Mouse (Mus musculus) granulocyte monocyte progenitor cell, adult 5-6 weeks (primary cell): Measurements from ENCODE around the gene Olfr1415. TPM values are rescaled to one million over a fixed set of nuclear protein-coding genes. Genes with fewer than 3 reads are reported as not detected.
A peak's percentile ranks its signal among the peaks of the same experiment; 100 is the strongest.
"Not testable (repeated sequence)": the region's sequence is repeated elsewhere in the genome, so short reads cannot be mapped to it uniquely, and the experiment has no call there.

Experiments used
- ATAC-seq: replicated peaks from 2 replicates; pipeline ENCODE4 v1.8.0; 2016; ENCODE audit warnings: mild to moderate bottlenecking, moderate TSS enrichment, inconsistent platforms; ENCODE audit not compliant: poor library complexity, severe bottlenecking
- total RNA-seq, 2 experiments: library from RNA; stranded (forward) in 1 of 2; stranded (reverse) in 1 of 2; fragments of 200-712, 200-1000 nt in 1 of 2; fragments of >200 nt in 1 of 2; fragmentation: Nextera tagmentation in 1 of 2; gene quantifications; 2 replicates each; pipeline ENCODE4 v1.2.3; 2014 to 2017

Gene Olfr1415
- total RNA-seq (2014; fragmentation: Nextera tagmentation) (not detected in 2 replicates), total RNA-seq (2017) (not detected in 2 replicates)

DNA sequence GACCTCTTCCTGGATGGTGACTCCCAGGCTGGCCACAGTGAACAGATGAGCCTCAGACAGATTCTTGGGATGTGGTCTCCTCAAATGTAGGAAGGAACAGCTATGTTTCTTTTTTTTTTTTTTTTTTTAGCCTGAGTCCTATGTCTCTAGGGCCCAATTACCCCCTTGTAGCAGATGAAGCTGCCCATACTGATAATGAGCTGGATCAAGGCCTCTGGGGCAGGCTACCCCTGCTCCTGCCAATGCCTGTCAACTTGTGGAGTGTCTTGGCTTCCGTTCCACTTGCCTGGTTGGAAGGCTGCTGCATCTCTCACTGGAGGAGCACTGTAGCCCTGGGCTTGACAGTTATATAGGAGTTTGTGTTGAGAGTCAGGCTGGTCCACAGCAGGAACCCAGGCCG lies at the start of gene Olfr1415:
Olfr1415 (minus strand) TSS at position 101 of the 400 bp plus-strand sequence.
- no peak for ATAC-seq

DNA sequence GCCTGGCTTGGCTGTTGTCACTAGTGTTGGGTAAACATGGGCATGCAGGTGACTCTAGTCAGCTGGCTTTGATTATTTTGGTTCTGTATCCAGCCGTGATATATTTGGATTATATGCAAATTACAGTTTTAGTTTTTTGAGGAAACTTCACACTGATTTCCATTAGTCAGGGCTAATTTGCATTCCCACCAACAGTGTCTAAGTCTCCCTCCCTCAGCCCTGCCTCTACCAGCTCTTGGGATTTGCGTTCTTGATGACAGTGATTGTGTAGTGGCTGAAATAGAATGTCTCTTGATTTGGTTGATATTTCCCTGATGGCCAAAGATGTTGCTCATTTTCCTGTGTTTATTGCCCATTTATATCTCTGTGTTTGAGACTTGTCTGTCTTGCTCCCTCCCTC lies 43.2 kb upstream of the Olfr1415 start:
- ATAC-seq: no peak

DNA sequence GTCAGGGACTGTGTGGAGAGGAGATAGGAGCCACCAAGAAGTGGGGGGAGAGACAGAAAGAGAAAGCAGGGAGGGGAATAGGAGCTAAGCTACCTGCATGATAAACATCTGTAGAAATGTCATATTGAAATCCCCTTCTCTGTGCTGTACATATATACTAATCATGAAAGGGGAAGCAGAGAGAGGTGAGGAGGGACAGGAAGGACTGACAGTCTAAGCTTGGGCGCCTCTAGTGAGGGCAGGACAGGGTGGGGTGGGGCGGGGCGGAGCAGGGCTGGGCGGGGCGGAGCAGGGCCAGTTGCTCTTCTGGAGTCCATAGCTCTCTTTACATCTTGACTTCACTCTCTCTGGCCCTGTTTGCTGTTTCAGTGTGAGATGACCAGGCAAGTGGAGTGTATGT lies 41.1 kb upstream of the Olfr1415 start:
- ATAC-seq: peak; percentile 78

DNA sequence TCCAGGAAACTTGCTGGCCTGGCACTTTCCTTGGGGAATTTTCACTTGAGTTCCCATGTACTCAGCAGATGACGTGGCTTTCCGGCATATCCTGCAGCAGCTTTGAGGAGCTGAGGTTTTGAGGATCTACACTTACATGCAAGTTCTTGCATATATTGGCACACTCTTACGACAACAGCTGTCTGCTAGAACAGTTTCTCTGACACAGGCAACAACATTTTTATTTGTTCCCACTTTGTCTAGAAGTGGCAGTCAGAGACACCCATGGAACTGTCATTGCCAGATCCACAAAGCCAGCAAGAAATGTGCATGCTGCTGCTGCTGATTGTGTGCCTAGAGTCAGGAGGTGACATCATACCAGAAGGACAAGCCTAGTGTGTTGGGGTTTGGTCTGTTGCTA lies 27.9 kb upstream of the Olfr1415 start:
- ATAC-seq: no peak

DNA sequence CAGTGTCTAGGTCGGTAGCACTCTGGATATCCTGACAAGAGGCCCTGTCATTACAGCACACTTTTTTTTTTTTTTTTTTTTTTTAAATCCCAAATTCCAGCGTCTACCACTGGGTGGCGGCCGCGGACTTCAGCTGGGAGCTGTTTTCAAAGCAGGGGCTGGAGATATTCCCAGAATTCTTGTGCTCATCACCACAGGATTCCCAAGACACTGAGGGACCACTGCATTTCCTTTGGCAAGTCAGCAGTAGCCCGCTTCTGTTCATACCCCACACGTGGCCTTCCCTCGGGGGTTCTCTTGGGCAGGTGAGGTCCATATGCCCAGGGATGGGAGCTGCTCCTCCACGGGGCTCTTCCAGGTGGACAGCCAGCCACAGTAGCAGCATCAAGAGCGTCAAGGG lies 25.5 kb upstream of the Olfr1415 start:
- peak; percentile 40; the same call in 1 of the 2 replicates for ATAC-seq

DNA sequence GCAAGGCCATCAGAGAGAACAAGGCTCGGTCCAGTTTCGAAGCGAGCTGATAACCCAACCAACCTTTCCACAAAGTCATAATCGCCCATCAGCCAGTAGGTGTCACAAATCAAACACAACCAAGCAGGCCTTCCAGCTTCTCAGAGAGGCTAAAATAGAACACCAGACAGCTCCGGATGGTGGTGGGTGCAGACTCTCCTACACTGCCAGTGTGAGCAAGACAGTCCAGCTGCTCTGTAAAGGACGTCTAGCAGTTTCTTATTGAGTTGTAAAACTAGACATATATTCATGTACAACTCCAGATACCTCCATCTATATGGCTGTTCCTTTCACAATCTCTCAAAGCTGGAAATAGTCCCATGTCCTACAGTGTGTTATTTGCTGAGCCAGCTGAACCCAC lies 23.1 kb upstream of the Olfr1415 start:
- no peak for ATAC-seq

DNA sequence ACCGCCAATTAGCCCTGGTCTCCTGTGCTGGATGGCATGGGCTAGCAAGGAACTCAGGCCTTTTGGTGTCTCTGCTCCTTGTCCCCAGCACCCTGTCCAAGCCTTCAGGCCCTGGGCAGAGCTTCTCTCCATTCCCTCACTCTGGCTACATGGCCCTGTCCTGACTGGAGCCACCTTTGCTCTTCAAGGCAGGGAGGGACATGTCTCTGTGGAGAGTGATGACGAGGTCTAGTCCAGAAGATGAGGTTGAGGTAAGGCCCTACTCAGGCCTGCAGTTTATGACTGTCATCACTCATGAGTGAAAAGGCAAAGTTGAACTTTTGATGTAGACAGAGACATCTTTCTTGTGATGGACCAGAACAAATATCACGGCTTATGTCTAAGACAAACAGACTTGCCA lies 22.7 kb upstream of the Olfr1415 start, which contains the start of gene Olfr1414:
Olfr1414 (minus strand) TSS at position 101 of the 400 bp plus-strand sequence.
- no peak for ATAC-seq

DNA sequence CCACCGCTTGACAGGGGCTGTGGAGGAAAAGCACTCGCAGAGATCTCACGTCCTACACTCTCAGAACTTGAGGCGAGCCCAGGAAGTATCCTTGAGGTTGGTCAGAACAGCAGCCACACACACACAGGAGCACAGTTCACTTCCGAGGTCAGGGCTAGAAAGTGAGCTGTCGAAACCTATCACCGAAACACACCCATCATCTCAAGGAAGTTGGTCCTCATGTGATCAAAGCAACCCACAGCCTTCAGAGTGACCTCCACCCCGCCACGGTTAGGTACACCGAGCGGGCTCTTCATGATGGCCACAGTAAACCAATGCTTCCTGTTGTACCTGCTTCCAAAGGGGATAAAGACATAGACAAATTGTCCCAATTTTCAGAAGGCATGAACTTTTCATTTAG lies 19.5 kb upstream of the Olfr1415 start:
- no peak for ATAC-seq

DNA sequence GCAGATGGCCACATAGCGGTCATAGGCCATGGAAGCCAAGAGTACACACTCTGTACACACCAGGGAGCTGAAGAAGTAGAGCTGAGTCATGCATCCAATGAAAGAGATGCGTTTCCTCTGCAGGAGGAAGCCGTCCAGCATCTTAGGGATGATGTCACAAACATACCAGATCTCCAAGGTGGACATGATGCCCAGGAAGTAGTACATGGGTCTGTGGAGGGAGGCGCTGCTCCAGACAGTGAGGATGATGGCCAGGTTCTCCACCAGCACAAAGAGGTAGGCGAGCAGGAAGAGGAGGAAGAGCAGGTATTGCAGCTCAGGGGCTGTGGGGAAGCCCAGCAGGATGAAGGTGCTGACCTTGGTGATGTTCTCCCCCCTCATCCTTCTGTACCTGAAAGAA lies 15.7 kb upstream of the Olfr1415 start:
- not testable (repeated sequence) for ATAC-seq

DNA sequence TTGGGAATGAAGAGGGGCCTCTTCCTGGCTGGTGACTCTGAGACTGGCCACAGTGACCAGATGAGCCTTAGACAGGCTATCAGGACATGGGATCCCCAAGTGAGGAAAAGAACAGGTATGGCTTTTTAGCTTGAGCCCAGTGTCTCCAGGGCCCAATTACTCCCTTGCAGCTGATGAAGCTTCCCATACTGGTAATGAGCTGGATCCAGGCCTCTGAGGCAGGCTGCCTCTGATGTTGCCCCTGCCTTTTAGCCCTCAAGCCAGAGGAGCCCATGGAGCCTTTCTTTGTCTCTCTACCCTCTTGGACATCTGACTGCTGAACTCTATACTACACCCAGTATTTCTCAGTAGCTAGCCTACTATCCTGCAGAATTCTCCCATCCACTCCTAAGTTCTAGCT lies 10.9 kb downstream of the Olfr1415 start, which contains the start of gene Olfr1416:
Olfr1416 (minus strand) TSS at position 101 of the 400 bp plus-strand sequence.
- ATAC-seq: no peak

DNA sequence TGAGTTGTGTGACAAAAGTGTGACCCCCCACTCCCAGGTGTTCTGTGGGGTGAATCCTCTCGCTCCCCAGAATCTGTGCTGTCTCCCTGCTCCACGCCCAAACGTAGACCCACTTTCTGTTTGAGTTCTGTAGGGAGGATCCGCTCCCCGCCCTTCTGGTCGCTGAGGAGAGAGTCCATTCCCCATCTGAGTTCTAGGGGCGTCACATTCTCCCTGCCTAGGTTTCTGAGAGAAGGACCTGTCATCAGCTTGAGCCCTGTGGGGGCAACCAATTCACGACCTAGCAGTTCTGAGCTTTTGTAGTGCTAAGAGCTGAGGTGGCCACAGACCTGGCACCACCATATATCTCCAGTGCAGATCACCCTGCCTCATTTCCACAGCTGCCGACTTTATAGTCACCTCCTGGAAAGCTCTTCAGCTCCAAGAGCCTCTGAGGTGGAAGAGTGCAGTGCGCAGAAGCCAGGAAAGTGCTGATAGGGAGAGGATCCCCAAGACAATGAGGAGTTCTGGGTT lies 21.8 kb downstream of the Olfr1415 start:
- ATAC-seq: peak; percentile 52

DNA sequence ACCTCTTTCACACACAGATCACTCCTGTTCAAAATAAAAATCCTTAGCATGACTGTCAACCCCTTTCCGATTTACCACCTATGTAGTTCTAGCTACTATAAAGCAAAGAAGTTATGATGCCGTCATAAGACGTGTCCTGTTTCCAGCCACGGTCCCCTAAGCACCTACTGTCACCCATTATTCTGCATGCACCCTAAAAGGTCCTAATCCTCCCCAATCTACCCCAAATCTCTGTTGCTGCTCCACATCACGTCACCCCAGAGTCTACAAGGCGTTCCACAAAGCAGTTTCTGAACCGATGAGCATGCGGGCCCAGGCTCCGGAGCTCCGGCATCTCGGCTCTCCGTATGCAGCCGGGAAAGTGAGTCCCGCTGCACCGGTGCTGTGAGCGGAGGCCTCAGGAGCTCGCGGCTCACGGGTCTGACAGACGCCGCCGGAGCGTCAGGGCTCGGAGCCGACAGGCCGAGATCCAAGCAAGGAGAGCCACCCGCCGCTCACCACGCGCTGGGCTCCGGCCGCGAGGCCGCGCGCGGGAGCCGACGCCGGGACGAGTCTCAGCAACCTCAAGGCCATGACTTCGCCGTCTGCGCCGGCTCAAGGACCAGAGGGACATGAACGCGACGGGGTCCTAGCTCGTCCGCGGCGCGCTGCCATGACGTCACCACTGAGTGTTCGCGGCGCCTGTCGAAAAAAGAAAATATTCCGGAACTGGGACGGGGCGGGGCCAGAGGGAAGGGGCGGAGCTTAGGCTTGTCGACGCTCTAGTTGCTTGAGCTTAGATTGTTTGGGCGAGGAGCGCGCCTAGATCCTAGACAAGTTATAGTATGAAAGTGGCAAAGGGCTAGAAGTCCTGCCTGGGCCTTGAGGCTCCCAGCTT lies 22.5 kb downstream of the Olfr1415 start, which contains the start of gene Ndufa10:
Ndufa10 (minus strand) TSS at position 696 of the 877 bp plus-strand sequence.
- peak; percentile 94 for ATAC-seq

DNA sequence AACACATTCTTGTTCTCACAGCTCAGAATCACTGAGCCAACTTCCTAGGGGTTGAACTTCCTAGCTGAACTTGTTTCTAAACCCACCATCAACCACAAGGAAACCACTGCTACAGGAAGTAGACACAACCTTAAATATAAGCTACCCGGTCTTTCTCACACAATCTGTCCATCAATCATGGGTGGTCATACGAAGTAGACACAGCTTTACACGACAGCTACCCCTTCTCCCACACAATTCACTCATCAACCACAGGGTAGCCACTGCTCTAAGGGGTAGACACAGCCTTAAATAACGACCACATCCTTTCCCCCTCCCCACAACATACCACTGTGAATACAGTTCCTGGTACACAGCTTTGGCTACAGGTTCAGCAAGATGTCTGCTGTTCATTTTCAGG lies 27.0 kb downstream of the Olfr1415 start:
- ATAC-seq: no peak

DNA sequence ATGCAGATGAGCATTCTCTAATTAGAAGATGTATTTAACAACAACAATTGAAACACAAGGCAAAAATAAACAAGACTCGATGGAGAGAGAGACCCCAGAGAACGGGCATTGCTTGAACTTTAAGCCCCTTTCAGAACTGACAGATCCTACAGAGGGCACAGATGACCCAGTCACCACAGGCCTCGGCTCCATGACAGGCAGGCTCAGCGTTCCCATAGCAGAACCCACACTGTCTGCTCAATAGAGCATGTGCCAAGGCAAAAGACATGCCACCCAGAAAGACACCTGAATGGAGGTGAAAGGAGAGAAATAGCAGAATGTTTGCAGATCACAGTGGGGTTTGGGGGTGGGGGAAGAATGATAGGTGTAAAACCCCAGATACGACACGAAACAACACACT lies 37.5 kb downstream of the Olfr1415 start:
- no peak for ATAC-seq

DNA sequence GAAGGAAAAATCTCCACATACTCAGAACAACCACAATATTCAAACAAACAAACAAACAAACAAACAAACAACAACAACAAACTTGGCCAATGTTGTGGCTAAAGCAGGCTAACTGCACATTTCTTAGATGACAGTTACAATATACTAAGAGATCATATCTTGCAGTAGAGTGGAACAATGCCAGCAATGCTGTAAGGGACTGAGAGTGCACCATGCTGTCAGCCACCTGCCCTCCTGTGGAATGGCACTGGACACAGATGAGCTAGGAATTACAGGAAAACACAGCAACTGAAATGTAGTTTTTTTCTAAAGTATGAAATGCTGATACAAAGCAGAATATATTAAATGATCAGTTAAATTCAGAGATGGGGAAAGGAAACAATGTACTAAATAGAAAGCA lies 38.1 kb downstream of the Olfr1415 start:
- ATAC-seq: no peak

DNA sequence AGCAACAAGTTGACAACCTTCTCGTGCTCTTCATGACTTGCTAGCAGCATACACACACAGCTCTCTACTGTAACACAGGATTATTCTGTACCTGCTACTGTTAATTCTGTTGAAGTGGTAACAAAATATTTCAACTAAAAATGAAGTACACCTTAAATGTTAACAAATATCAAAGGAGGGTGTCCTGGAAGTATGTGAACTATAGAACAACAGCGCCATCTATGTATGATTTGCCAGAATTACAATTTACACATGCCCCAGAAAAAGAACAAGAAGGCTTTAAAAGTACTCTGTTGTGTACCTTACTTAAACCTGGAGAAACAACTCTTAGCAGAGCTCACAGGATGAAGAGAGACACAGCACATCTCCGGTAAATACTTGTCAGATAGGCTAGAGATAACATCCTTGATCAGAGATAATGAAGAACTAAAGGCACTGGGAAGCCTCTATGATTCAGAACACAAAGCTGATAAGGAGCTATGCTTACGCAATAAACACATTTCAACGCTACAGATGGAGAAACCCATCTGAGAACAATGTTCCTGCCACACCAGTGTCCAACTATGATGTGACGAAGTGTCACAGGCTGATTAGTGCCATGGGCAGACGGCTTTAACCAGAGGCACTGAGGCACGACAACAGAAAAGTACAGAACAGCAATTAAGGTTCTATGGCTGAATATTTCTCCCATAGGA lies 42.0 kb downstream of the Olfr1415 start:
- peak; percentile 40; the same call in 1 of the 2 replicates for ATAC-seq

DNA sequence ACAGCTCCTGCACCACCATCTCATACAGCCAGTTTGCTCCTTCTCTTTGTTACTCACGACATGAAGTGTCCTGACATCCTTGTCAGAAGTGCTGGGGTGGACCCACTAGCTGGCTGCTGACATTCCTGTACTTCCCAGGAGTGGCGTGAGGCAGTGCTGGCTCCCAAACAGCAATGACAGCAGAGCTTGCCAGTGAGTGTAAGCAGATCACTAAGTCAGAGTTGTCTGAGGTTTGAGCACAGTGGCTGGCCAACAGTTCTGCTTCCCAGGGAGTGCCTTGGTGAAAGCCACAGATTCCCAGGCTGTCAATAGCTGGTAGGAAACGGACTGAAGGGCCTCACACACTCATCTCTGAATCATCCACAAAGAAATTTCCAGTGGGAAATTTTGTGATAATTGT lies 47.6 kb downstream of the Olfr1415 start:
- no peak for ATAC-seq

DNA sequence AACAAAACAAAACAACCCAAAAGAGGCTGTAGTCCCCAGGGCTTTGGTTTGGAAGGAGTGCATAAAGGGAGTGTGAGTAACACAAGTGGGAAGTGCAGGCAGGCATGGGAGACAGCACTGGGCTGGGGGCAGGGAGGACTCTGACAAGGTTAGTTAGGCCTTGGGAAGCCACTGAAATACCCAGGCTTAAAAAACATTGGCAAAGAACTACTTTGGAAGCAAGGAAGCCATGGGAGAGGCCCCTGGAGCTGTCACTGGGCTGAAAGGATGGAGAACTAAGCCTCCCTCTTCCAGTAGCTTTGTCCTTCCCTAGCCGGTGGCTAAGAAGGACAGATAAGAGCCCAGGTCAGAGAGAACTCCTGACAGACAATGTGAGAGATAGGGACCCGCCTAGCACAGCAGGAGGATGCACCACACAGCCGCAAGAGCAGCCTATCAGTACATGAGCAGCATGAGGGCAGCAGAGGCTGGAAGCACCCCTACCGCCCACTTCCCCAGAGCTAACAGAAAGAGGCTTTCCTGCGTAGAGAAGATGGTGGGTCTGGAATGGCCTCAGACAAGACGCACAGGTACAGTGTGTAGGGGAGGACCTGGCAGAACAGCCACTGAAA lies 54.3 kb downstream of the Olfr1415 start:
- no peak for ATAC-seq

DNA sequence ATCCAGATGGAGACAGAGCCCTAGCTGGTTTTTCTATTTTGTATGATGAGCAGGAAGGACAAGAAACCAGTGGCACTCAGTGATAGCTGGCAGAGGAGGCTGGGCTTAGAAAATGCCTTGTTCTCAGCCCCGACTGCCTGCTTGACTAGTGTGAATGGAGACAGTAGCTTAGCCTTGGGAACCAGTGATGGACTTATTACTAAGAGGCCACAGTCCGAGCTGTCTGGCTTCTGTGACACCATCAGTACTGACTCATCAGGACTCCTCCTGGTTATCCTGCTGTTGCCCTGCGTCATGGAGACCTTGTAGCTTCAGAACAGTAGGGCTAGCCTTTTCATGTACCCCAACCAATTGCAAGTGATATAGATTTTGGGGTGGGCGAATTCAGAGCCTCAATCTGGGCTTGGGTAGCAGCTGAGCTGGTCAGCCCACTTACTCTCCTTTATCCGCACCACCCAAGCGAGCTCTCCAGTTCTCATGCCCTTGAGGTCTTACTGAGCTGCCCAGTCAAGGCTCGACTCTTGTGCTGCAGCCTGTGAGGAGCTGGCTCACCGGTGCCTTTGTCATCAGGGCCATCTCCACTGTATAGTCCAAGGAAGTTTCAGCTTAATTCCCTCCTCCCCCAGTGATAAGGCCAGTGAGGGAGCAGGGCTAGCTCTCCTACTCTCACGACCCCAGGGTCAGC lies 55.7 kb downstream of the Olfr1415 start:
- no peak for ATAC-seq
